Mouse (Mus musculus): ENCODE measurements around the gene Grm4.

DNA sequence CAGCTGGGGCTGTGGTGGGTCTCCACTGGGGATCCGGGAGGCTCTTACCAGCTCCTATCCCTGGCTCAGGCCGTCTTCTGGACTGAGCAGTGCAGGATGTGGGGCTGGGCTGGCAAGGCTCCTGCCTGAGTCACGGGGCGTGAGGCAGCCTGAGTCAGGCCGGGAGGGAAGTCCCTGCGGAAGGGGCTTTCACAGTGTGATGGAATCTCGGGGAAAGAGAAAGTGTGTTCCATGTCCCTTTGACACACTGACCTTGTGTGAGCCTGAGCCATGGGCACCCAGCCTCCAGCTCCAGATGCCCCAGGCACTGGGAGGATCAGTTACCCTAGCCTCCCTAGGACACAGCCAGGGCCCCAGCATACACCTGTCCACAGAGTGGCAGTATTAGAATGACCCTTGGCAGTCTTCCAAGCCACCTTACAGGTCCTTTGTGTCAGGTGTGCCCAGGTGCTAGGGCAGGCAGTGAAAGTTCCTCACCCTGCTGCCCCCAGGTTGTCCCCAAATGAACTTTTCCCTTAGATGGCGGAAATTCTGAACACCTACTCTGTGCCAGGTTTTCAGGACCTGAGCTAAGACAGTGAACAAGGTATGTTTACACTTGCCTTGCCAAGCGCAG lies 26.2 kb upstream of the Grm4 start:
- TF ChIP-seq POLR2A (IDR thresholded peaks at IDR 0.05; ENCODE audit: borderline replicate concordance, insufficient read depth, low read length) = no peak
- TF ChIP-seq CTCF (IDR thresholded peaks at IDR 0.05; ENCODE audit: borderline replicate concordance, insufficient read depth, low read depth, low read length) = no peak
